Mouse (Mus musculus) CH12.LX (cell line): ENCODE results near the gene Slc44a3. TPM values are rescaled to one million over a fixed set of nuclear protein-coding genes. Genes with fewer than 3 reads are reported as not detected.

ENCODE experiments used
- DNase-seq: peaks from one replicate; pipeline ENCODE4 v3.0.0-alpha.2; 2013; ENCODE audit errors: extremely low read depth
- H3K27ac ChIP-seq: 2 replicates; pipeline ENCODE4 v1.5.1; 2012; ENCODE audit warnings: low read depth, mild to moderate bottlenecking, control low read depth, moderate library complexity; ENCODE audit not compliant: insufficient read depth
- H3K27me3 ChIP-seq: replicated peaks from 2 replicates; pipeline ENCODE3; 2012; ENCODE audit warnings: inconsistent platforms
- H3K36me3 ChIP-seq, 2 experiments: replicated peaks in 1 of 2; 2 replicates each; pipeline versions ENCODE3 to v1.6.1; 2012; ENCODE audit warnings: inconsistent platforms in 1 of 2, low read length in 1 of 2, mild to moderate bottlenecking in 1 of 2, mixed read lengths in 1 of 2, moderate library complexity in 1 of 2; ENCODE audit not compliant: control insufficient read depth in 1 of 2, insufficient read depth in 1 of 2
- H3K4me1 ChIP-seq, 2 experiments: 2 replicates each; pipeline ENCODE4 v1.6.1; 2012; ENCODE audit warnings: inconsistent platforms in 1 of 2, moderate library complexity in 1 of 2; ENCODE audit not compliant: insufficient read depth in 2 of 2, control insufficient read depth in 1 of 2
- H3K4me2 ChIP-seq: 2 replicates; pipeline ENCODE4 v1.6.1; 2012; ENCODE audit warnings: low read depth, mild to moderate bottlenecking, control low read depth; ENCODE audit not compliant: poor library complexity, insufficient read depth, severe bottlenecking
- H3K4me3 ChIP-seq, 3 experiments: fragments of 150-350 bp in 1 of 3; sonication (generic) in 1 of 3; replicated peaks in 1 of 3; 2 replicates each; pipeline versions ENCODE3 to v1.5.1; 2011 to 2012; ENCODE audit warnings: low read depth in 2 of 3, low read length in 2 of 3, mild to moderate bottlenecking in 2 of 3, moderate library complexity in 2 of 3, control low read depth in 1 of 3, improper control_type of control experiment in 1 of 3, inconsistent platforms in 1 of 3, mixed read lengths in 1 of 3; ENCODE audit not compliant: poor library complexity in 1 of 3
- H3K79me2 ChIP-seq: replicated peaks from 2 replicates; pipeline ENCODE4 v1.6.1; 2012; ENCODE audit warnings: mild to moderate bottlenecking, moderate library complexity; ENCODE audit not compliant: control insufficient read depth, poor library complexity, insufficient read depth, severe bottlenecking; ENCODE audit errors: extremely low read depth
- H3K9ac ChIP-seq: 2 replicates; pipeline ENCODE4 v1.6.1; 2012; ENCODE audit warnings: low read depth, mild to moderate bottlenecking, control low read depth, moderate library complexity; ENCODE audit not compliant: insufficient read depth
- H3K9me3 ChIP-seq: replicated peaks from 2 replicates; pipeline ENCODE3; 2012; ENCODE audit warnings: low read length, inconsistent platforms, mixed read lengths
- BHLHE40 ChIP-seq: IDR thresholded peaks from 2 replicates; pipeline ENCODE4 v1.6.1; 2011; ENCODE audit warnings: mild to moderate bottlenecking, low read depth, low read length, improper control_type of control experiment
- CHD1 ChIP-seq: IDR thresholded peaks from 2 replicates; pipeline ENCODE4 v1.6.1; 2012; ENCODE audit warnings: low read depth, low read length, improper control_type of control experiment, inconsistent platforms
- CTCF ChIP-seq, 2 experiments: IDR thresholded peaks in 1 of 2; conservative IDR thresholded peaks in 1 of 2; 2 replicates each; pipeline ENCODE4 v1.5.1; 2011 to 2012; ENCODE audit warnings: low read depth in 2 of 2, low read length in 2 of 2, improper control_type of control experiment in 1 of 2, inconsistent platforms in 1 of 2, mild to moderate bottlenecking in 1 of 2, moderate library complexity in 1 of 2
- E2F4 ChIP-seq: IDR thresholded peaks from 2 replicates; pipeline ENCODE4 v1.6.1; 2011; ENCODE audit warnings: low read depth, low read length, improper control_type of control experiment; ENCODE audit not compliant: insufficient replicate concordance
- HCFC1 ChIP-seq: IDR thresholded peaks from 2 replicates; pipeline ENCODE4 v1.6.1; 2012; ENCODE audit warnings: low read depth, mild to moderate bottlenecking, inconsistent platforms, low read length, improper control_type of control experiment
- IRF4 ChIP-seq: IDR thresholded peaks from 2 replicates; pipeline ENCODE4 v1.6.1; 2014; ENCODE audit warnings: low read depth, mild to moderate bottlenecking, inconsistent platforms, low read length, improper control_type of control experiment
- JUN ChIP-seq: IDR thresholded peaks from 2 replicates; pipeline ENCODE4 v1.6.1; 2011; ENCODE audit warnings: low read depth, mild to moderate bottlenecking, low read length, improper control_type of control experiment, moderate library complexity; ENCODE audit not compliant: insufficient read depth
- JUND ChIP-seq: conservative IDR thresholded peaks from 2 replicates; pipeline ENCODE4 v1.6.1; 2011; ENCODE audit warnings: low read depth, low read length, improper control_type of control experiment
- MAZ ChIP-seq: IDR thresholded peaks from 2 replicates; pipeline ENCODE4 v1.6.1; 2012; ENCODE audit warnings: low read depth, mild to moderate bottlenecking, inconsistent platforms, low read length, improper control_type of control experiment, moderate library complexity
- MEF2A ChIP-seq: IDR thresholded peaks from 2 replicates; pipeline ENCODE4 v1.6.1; 2014; ENCODE audit warnings: low read depth, mild to moderate bottlenecking, inconsistent platforms, low read length, improper control_type of control experiment, borderline replicate concordance
- MXI1 ChIP-seq: IDR thresholded peaks from 2 replicates; pipeline ENCODE4 v1.6.1; 2011; ENCODE audit warnings: mild to moderate bottlenecking, low read depth, low read length, improper control_type of control experiment
- MYC ChIP-seq: IDR thresholded peaks from 2 replicates; pipeline ENCODE4 v1.6.1; 2011; ENCODE audit warnings: low read depth, mild to moderate bottlenecking, improper control_type of control experiment, low read length
- NRF1 ChIP-seq: IDR thresholded peaks from 2 replicates; pipeline ENCODE4 v1.6.1; 2014; ENCODE audit warnings: low read depth, mild to moderate bottlenecking, inconsistent platforms, low read length, improper control_type of control experiment, moderate library complexity
- PAX5 ChIP-seq: IDR thresholded peaks from 2 replicates; pipeline ENCODE4 v1.6.1; 2012; ENCODE audit warnings: low read length, inconsistent platforms, mixed read lengths
- POLR2AphosphoS2 ChIP-seq: IDR thresholded peaks from 2 replicates; pipeline ENCODE4 v1.6.1; 2011; ENCODE audit warnings: low read depth, low read length, improper control_type of control experiment
- RAD21 ChIP-seq: IDR thresholded peaks from 2 replicates; pipeline ENCODE4 v1.6.1; 2011; ENCODE audit warnings: low read depth, mild to moderate bottlenecking, low read length, improper control_type of control experiment, moderate library complexity
- RCOR1 ChIP-seq: conservative IDR thresholded peaks from 2 replicates; pipeline ENCODE4 v1.6.1; 2012; ENCODE audit warnings: low read depth, mild to moderate bottlenecking, inconsistent platforms, low read length, improper control_type of control experiment
- SIN3A ChIP-seq: IDR thresholded peaks from 2 replicates; pipeline ENCODE4 v1.6.1; 2012; ENCODE audit warnings: low read length, improper control_type of control experiment, inconsistent platforms
- SMC3 ChIP-seq: IDR thresholded peaks from 2 replicates; pipeline ENCODE4 v1.6.1; 2011; ENCODE audit warnings: low read depth, low read length, improper control_type of control experiment
- TCF12 ChIP-seq: IDR thresholded peaks from 2 replicates; pipeline ENCODE4 v1.6.1; 2014; ENCODE audit warnings: low read depth, mild to moderate bottlenecking, inconsistent platforms, low read length, improper control_type of control experiment
- UBTF ChIP-seq: IDR thresholded peaks from 2 replicates; pipeline ENCODE4 v1.6.1; 2012; ENCODE audit warnings: low read depth, mild to moderate bottlenecking, inconsistent platforms, low read length, improper control_type of control experiment, moderate library complexity
- ZC3H11A ChIP-seq: IDR thresholded peaks from 2 replicates; pipeline ENCODE4 v1.6.1; 2012; ENCODE audit warnings: low read depth, mild to moderate bottlenecking, inconsistent platforms, low read length, improper control_type of control experiment
- ZKSCAN1 ChIP-seq: IDR thresholded peaks from 2 replicates; pipeline ENCODE4 v1.6.1; 2012; ENCODE audit warnings: low read depth, inconsistent platforms, low read length, improper control_type of control experiment, borderline replicate concordance
- ZMIZ1 ChIP-seq: IDR thresholded peaks from 2 replicates; pipeline ENCODE4 v1.6.1; 2012; ENCODE audit warnings: low read depth, mild to moderate bottlenecking, inconsistent platforms, low read length, improper control_type of control experiment
- ZNF384 ChIP-seq: IDR thresholded peaks from 2 replicates; pipeline ENCODE4 v1.6.1; 2012; ENCODE audit warnings: low read depth, low read length, improper control_type of control experiment, inconsistent platforms
- dilution Hi-C: fragments of 300-500 bp; cut with MboI; formaldehyde crosslinking; loops from 2 replicates; pipeline ENCODE4 v1.14.3; 2020; ENCODE audit warnings: low sequenced_read_pairs; ENCODE audit not compliant: extremely low pct_unique_long_range_greater_than_20kb, extremely low pct_ligation_motif_present
- in situ Hi-C: fragments of 300-500 bp; cut with MboI; formaldehyde crosslinking; loops from 3 replicates; pipeline ENCODE4 v1.14.3; 2019; ENCODE audit warnings: low sequenced_read_pairs, low pct_ligation_motif_present, low pct_unique_long_range_greater_than_20kb, mixed read lengths
- polyA plus RNA-seq: library from polyadenylated mRNA; unstranded; fragments of >175 nt; gene quantifications from 2 replicates; pipeline ENCODE4 v1.2.1, GENCODE M21; 2012; ENCODE audit warnings: low read depth; ENCODE audit not compliant: insufficient read length
- total RNA-seq, 2 experiments: library from RNA; depleted of rRNA; stranded (reverse); fragments of 300-350 nt in 1 of 2; fragments of >200 nt in 1 of 2; gene quantifications; 2 replicates each; pipeline ENCODE4 v1.2.3; 2012 to 2014

Slc44a3 gene
- total and polyA plus RNA-seq, 3 experiments = not detected

- no peak overlapping the region for H3K4me2 ChIP-seq
- no peaks in the 10 kb centered on the region for H3K36me3 ChIP-seq
- in situ Hi-C loops = no loop called here
- H3K79me2 ChIP-seq = no peaks in the 10 kb centered on the region
- no peak overlapping the region for H3K4me3 ChIP-seq
- dilution Hi-C loops = no loop called here
- no peaks in the 10 kb centered on the region for H3K27me3 ChIP-seq
- peak; percentile 64 for DNase-seq
- H3K4me1 ChIP-seq = no peaks in the 10 kb centered on the region
- no peak overlapping the region for H3K9ac ChIP-seq
- H3K9me3 ChIP-seq = no peaks in the 10 kb centered on the region
- TF ChIP-seq HCFC1 (no peak), E2F4 (no peak), JUND (0 out of 2 replicates have a peak, but pooled peaks have one; percentile 14), CTCF (conservative IDR thresholded peaks at IDR 0.05 in 1 of 2, IDR thresholded peaks at IDR 0.05 in 1 of 2; ENCODE audit: low read depth in 2 of 2, low read length in 2 of 2) (peak; percentile 77 to 92), UBTF (no peak), MAZ (no peak), SMC3 (peak; percentile 80), ZNF384 (0 out of 2 replicates have a peak, but pooled peaks have one; percentile 35), MYC (0 out of 2 replicates have a peak, but pooled peaks have one; percentile 40), ZKSCAN1 (no peak), MXI1 (no peak), ZC3H11A (peak; percentile 42), TCF12 (no peak), IRF4 (no peak), NRF1 (no peak), BHLHE40 (0 out of 2 replicates have a peak, but pooled peaks have one; percentile 12), SIN3A (no peak), CHD1 (no peak), POLR2AphosphoS2 (no peak), MEF2A (no peak), ZMIZ1 (no peak), RCOR1 (no peak), JUN (no peak), PAX5 (no peak), RAD21 (peak; percentile 91)
- H3K27ac ChIP-seq = no peak overlapping the region
These were observed 18.2 kb upstream of the Slc44a3 start for GRCm38 (mm10) chr3:121550370-121550769.
